Mouse (Mus musculus): ENCODE measurements around the gene Orc1.
A peak's percentile ranks its signal among the peaks of the same experiment; 100 is the strongest.

Gene Orc1

DNA sequence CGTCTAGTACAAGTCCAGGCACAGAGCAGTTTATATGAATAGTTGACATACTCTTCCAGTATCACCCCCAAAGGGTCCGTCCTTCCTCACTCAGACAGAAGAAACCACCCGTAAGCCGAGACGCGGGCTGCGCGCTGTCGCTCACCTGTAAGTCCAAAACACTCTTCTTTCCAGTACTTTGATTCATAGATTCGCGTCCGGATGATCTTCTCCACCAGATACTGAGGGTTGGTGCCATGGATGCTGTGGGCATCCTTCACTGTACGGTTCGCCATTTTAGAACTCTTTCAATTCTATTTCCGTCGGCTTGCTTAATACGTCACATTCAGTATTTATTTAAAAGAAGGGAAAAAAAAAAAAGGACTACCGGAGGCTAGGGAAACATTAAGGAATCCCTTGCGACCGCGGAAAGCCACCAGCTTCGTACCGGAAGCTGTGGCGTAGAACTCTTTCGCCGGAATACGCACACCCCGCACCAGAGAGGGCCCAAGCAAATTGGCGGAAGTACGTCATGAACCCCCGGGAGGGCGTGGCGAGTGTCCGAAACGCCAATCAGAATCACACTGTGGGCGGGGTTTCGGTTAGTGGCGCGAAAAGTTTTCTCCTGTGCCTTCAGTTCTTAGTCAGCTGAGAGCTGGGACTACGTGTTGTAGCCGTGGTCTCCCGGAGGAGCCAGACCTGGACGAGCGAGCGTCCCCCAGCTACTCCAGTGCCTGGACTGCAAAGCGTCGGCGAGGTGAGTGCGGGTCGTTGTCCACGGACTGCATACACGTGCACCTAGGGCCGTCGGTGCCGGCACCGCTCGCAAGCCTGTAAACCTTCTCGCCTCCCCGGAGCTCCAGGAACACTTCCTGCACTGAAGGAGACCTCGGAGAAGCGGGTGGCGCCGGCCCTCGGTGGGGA, at the start of gene Orc1, which contains the start of gene Prpf38a:
TSS of gene Orc1 (plus strand) at position 584 of the 903 bp plus-strand sequence.
TSS of gene Prpf38a (minus strand) at position 497 of the 903 bp plus-strand sequence.
- DNase-seq (ENCODE audit: low spot score in 2 of 2) = peak; percentile 96 to 97

DNA sequence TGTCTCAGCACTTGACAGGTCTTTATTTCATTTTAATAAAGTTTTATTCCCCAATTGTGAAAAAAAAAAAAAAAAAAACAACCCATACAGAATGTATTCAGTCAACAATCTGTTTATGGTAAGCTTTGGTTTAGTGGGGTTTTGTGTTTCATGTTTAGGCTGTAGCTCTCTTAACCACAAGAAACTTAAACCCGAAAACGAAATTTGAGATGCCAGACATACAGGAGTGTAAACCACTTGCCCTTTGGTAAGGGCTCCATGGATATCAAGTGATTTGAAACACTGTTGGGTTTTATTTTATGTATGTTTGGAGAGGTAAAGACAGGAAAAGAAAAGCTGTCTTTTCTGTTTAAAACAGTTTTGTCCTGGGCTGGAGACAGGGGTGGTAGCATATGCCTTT, 39.5 kb upstream of the Orc1 start:
- DNase-seq (ENCODE audit: low spot score in 2 of 2) = no peak

GRCm38 (mm10) chr4:108565026-108565425, 14.2 kb upstream of the Orc1 start:
- no peak for DNase-seq (ENCODE audit: low spot score in 2 of 2)

DNA sequence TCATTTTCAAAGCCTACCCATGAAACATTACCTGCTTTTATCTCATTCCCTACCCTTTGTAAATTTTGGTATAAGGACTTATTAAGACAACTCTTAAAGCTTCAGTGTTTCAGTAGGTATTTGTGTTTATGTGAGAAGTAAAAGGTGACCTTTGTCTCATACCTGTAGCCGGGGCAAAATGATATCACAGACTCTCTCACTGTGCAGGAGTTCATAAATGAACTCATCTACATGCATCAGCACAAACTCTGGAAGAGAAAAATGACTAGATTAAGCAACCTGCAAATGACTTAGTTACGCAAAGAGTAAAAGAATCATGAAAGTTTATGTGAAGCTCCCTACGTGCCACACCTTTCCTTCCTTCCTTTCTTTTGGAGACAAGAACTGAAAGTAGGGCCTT, 6.6 kb upstream of the Orc1 start:
- no peak for DNase-seq (ENCODE audit: low spot score in 2 of 2)

DNA sequence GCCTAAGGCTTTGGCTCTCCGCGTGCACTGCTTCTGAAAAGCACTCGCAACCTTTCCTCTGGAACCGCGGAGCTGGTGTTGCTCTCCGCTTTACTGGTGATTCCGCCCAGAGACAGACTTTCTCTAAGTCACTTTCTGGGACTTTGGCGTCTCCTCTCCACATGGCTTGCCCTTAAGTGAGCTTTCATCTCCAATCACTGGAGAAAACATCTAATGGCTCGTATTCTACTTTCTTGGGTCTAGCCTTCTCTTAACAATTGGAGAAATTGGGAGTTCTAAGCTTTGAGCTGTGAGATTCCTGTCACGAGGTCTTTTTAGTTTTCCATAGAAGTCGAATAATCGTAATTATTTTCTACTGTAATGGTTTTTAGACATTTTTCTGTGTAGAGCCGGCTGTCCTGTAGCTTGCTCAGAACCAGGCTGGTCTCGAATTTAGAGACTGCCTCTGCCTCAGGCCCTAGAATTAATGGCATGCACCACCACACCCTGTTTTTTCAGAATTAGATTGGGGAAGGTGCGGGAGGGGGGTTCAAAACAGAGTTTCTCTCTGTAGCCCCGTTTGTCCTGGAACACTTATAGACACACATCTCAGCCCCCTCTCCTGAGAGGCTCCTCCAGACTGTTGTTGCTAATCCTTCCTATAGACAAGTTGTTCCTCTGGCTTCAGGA, 654 bp downstream of the Orc1 start:
- DNase-seq (ENCODE audit: low spot score in 2 of 2) = no peak

- no peak for DNase-seq (ENCODE audit: low spot score in 2 of 2)
Observed at GRCm38 (mm10) chr4:108593376-108593775, 14.2 kb downstream of the Orc1 start.

DNA sequence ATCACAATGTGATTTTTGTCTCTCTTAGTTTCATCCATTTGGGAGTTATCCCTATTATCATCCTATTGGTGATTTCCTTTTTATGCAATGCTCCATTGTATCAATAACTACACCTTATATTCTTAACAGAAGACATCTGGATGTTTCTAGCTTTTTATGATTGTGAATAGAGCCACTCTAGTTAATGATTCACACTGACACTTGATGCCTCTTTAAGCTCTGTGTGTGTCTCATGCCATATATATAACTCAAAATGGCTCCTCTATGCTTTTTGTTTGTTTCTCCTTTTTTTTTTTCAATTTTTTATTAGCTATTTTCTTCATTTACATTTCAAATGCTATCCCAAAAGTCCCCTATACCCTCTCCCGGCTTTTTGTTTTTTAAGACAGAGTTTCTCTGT, 16.6 kb downstream of the Orc1 start:
- no peak for DNase-seq (ENCODE audit: low spot score in 2 of 2)

DNA sequence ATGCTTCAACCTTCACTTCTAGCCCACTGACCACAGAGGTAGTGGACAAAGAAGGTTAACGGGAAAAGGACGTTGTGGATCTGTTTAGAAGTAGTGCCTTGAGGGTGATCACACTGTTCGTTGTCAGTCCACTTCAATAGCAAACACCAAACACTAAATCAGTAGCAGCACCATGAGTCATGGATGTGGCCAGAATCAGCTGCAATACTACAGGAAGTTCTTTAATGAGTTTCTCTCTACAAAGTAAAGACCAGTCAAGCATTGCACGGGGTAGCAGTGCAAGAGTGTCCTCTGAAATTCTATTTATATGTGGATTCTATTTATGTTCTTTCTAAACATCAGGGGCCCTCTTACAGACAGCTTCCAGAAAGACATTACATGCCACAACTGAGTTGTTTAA, 19.1 kb downstream of the Orc1 start:
- DNase-seq (ENCODE audit: low spot score in 2 of 2) = no peak

GRCm38 (mm10) chr4:108601870-108602269, 22.6 kb downstream of the Orc1 start:
- no peak for DNase-seq (ENCODE audit: low spot score in 2 of 2)

DNA sequence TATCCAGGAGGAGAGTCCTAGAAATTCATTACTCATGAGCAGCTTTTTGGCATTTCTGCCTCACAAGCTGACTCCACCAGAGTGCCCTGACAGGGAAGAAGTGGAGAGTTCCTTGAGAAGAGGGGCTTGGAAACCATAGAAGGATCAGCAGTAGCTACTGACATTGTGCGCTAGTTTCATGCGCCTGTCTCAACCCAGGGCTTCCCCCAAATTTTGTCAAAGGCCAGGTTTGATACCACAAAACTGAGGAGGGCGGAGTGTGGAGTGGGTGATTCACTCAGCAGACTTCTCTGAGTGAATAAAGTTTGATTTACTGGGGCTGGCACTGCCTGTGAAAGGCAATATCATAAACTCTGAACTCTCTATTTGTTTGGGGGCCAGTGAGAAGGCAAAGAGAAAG, 29.4 kb downstream of the Orc1 start:
- no peak for DNase-seq (ENCODE audit: low spot score in 2 of 2)

GRCm38 (mm10) chr4:108610935-108611334, 31.7 kb downstream of the Orc1 start:
- DNase-seq (ENCODE audit: low spot score in 2 of 2) = no peak

DNA sequence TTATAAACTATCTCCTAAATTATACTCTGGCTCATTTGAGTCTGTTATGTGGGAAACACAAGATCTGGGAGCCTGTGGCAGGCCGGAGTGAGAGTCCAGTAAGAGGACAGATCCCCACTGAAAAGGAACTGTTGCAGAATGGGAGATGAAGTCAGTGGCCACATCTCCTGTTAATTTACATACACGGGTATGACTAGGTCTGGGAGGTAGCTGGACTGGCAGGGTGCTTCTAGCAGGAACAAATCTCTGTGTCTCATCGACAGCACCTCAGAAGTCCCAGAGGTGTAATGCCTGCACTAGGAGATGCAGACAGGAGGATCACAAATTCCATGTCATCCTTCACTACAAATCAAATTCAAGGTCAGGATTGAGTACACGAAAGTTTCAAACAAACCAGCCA, 39.4 kb downstream of the Orc1 start:
- no peak for DNase-seq (ENCODE audit: low spot score in 2 of 2)

DNA sequence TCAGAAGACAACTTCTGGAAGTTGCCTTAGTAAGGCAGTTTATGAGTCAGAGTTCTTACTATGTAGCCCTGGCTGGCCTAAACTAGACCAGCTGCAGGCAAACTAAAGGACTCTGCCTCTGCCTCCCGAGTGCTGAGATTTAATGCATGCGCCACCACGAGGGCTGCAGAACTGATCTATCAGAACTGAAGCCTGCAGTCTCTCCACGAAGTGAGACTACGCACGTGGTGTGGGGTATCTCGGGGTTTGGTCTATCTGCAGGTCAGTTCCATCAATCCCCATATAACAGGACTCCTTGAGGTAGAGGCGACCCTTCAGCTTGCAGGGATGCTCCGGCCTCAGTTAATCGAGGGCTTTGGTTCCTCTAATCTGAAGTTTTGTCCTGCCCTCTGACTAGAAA, 39.9 kb downstream of the Orc1 start:
- DNase-seq (ENCODE audit: low spot score in 2 of 2) = peak in 1 of 2 experiments; percentile 22

GRCm38 (mm10) chr4:108619587-108620341, 40.5 kb downstream of the Orc1 start, which contains the start of gene Cc2d1b:
Gene Cc2d1b, plus strand, starts transcription at chr4:108619940.
- peak; percentile 85 to 91 for DNase-seq (ENCODE audit: low spot score in 2 of 2)

DNA sequence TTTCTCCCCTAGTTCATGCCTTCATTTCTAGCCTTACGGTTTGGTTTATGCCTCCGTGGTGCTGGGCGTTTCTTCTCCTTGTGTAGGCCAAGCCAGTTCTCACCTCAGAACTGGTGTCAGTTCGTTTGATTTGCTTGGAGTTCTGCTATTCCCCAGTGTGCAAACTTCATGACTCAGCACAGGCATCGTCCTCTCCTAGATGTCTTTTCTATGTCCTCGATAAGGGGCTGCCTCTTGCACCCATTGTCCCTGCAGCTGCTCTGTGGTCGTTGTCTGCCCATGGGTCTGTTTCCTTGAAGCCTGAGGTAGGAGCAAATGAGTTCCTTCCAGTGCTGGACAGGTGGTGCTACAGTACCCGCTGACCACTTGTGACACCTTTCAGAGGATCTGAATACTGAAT, 41.3 kb downstream of the Orc1 start:
- DNase-seq (ENCODE audit: low spot score in 2 of 2) = no peak

GRCm38 (mm10) chr4:108621504-108621903, 42.3 kb downstream of the Orc1 start:
- DNase-seq (ENCODE audit: low spot score in 2 of 2) = no peak

DNA sequence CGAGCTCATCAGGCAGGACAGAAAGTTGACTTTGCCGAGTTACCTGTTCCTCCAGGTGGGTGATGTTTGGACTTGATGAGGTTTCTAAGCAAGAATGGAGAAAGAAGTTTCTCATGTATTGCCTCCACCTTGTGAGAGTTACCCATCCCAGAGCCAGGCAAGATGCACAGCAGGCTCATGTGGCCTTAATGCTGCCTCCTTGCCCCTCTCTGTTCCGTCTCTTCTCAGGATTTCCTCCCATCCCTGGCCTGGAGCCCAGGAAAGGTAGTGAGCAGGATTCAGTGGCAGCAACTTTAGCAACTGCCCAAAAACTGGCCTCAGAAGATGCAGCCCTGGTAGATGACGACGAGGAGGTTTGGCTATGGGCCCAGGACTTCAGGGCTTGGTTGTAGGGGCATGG, 47.8 kb downstream of the Orc1 start:
- no peak for DNase-seq (ENCODE audit: low spot score in 2 of 2)

DNA sequence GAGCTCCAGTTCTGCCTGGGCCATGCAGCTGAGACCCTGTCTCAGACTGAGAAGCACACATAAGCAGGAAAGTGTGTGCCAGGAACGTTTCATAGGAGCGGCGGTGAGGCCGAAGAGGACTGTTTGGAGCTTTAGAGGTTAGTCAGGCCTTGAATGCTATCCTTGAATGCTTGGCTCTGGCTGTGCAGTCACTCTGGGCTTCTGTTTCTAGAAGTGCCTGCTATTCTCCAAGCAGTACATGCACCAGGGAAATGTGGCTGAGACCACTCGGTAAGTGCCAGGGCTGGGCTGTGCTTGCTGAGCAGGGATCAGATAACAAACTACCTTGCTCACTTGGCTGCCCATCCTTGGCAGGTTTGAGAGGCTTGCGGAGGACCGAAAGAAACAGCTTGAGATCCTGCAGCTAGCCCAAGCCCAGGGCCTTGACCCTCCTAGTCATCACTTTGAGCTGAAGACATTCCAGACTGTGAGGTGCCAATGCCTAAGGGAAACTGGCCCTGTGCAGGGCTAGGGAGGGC, 50.2 kb downstream of the Orc1 start:
- no peak for DNase-seq (ENCODE audit: low spot score in 2 of 2)

- DNase-seq (ENCODE audit: low spot score in 2 of 2) = no peak
Observed at GRCm38 (mm10) chr4:108630096-108630495, 50.9 kb downstream of the Orc1 start.

DNA sequence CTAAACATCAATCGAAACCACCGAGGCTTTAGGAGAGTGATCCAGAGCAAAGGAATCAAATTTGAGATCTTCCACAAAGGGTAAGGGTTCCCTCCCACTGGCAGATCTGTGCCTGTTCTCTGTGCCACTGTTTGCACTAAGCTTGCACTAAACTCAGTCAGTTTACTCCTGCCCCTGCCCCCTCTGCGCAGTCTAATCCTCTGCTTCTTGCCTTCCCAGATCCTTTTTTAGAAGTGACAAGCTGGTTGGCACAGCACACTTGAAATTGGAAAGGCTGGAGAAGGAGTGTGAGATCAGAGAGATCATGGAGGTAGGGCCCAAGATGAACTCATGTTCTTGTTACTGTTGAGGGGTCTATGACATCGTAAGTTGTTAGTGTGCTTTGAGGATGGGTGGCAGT, 52.4 kb downstream of the Orc1 start:
- no peak for DNase-seq (ENCODE audit: low spot score in 2 of 2)

- no peak for DNase-seq (ENCODE audit: low spot score in 2 of 2)
Observed at GRCm38 (mm10) chr4:108633703-108634102, 54.5 kb downstream of the Orc1 start.

DNA sequence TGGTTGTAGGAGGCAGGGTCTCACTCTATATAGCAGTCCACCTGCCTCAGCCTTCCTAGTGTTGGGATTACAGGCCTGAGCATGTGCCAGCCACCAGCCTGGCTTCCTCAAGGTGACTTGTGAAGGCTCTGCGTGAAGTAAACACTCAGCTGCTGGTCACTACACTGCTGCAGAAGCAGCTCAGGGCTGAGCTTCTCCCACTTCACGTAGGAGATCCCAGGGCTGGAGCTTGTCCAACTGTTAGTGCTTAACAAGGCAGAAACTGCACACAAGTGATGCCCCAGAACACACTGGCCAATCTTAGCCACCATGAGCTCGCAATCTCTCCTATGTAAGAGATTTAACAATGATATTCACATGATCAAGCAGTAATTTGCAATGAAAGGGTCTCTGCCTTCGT, 55.5 kb downstream of the Orc1 start:
- DNase-seq (ENCODE audit: low spot score in 2 of 2) = no peak

Data from urinary bladder, postnatal 36 days (tissue).